In the genomic region with DNA sequence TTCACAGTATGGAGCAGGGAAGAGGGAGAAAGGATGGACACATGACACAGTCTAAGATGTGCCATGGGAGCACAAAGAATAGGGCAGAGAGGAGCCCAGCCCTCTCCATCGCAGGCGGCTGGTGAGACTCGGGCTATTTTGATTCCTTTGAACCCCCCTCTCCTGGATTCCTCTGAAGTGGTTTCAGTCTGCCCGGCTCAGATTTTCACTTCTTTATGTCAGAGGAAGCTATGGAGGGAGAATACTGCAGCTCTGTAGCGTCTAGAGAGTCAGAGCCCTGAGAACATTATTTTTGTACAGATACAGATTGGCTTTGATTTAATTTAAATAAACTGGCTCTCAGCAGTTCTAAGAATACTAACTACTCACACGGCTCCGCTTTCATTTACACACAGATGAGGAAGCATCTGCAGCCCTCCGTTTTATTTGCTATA, we compare ENCODE assay signal across 14 mouse cellular contexts. TPM values are rescaled to one million over a fixed set of nuclear protein-coding genes. Genes with fewer than 3 reads are reported as not detected.
DNase-seq lines count a peak whose midpoint lies in the region; ATAC-seq and TF ChIP-seq lines count a peak whose summit lies in the region.
"Had no signal": no experiment of that assay in that cellular context is flagged by ENCODE, and none has a peak within 500 bp of the region (broad histone marks: within the 10 kb centered on the region; RNA-seq: fewer than 3 reads in every experiment).

No protein-coding gene starts in this region.

- H3K36me3 ChIP-seq in kidney, postnatal 0 days (ENCODE audit: insufficient read depth, low read length), result no peaks in the 10 kb centered on the region
- H3K36me3 ChIP-seq in kidney, embryonic 15.5 days, result no peaks in the 10 kb centered on the region
- H3K36me3 ChIP-seq in forebrain, embryonic 10.5 days (replicated peaks), result no peaks in the 10 kb centered on the region
- H3K36me3 ChIP-seq in hindbrain, embryonic 11.5 days (ENCODE audit: control insufficient read depth, insufficient read depth, low read length), result no peaks in the 10 kb centered on the region
- no peaks in the 10 kb centered on the region for H3K36me3 ChIP-seq in neural tube, embryonic 13.5 days

- no peak for DNase-seq in kidney, postnatal 0 days (ENCODE audit: low spot score)
- DNase-seq in forebrain, embryonic 10.5 days (ENCODE audit: extremely low spot score, low spot score), result no peak
- no peak for DNase-seq in hindbrain, embryonic 11.5 days (ENCODE audit: low spot score)
- DNase-seq in thymus, postnatal 36 days, result no peak
- DNase-seq in layer of hippocampus, postnatal 25 days (ENCODE audit: extremely low spot score in 1 of 2, low spot score in 1 of 2), result no peak
- DNase-seq: cerebellum, adult 11 months; kidney, postnatal 14 days; liver; lung, postnatal 4 days; thymus, postnatal 14 days had no signal

- H3K9ac ChIP-seq in kidney, postnatal 0 days (ENCODE audit: low read depth, low read length), result 0 out of 2 replicates have a peak overlapping the region, but pooled peaks have one; percentile 3
- H3K9ac ChIP-seq in kidney, embryonic 15.5 days, result no peak overlapping the region
- peak overlapping the region; percentile 19; the same call in 1 of the 2 replicates for H3K9ac ChIP-seq in hindbrain, embryonic 11.5 days (ENCODE audit: low read depth, low read length)
- H3K9ac ChIP-seq in neural tube, embryonic 13.5 days, result peak overlapping the region; percentile 50

- 40% methylated on average over 8 of the region's 8 CpGs for WGBS in kidney, postnatal 0 days
- 38% methylated on average over 8 of the region's 8 CpGs for WGBS in kidney, embryonic 15.5 days
- 54% methylated on average over 8 of the region's 8 CpGs for WGBS in forebrain, embryonic 10.5 days
- WGBS in hindbrain, embryonic 11.5 days, result 36% methylated on average over 8 of the region's 8 CpGs
- 17% methylated on average over 8 of the region's 8 CpGs for WGBS in neural tube, embryonic 13.5 days

- H3K27me3 ChIP-seq in kidney, postnatal 0 days (ENCODE audit: insufficient read depth, low read length), result no peaks in the 10 kb centered on the region
- H3K27me3 ChIP-seq in kidney, embryonic 15.5 days, result no peaks in the 10 kb centered on the region
- no peaks in the 10 kb centered on the region for H3K27me3 ChIP-seq in forebrain, embryonic 10.5 days (ENCODE audit: poor library complexity, severe bottlenecking)
- H3K27me3 ChIP-seq in hindbrain, embryonic 11.5 days (ENCODE audit: control insufficient read depth, insufficient read depth, low read length), result no peaks in the 10 kb centered on the region
- no peaks in the 10 kb centered on the region for H3K27me3 ChIP-seq in neural tube, embryonic 13.5 days

- ATAC-seq in kidney, postnatal 0 days (replicated peaks; ENCODE audit: low FRiP score, low read depth), result no peak
- no peak for ATAC-seq in kidney, embryonic 15.5 days (replicated peaks; ENCODE audit: low FRiP score)
- 0 out of 2 replicates have a peak, but pooled peaks have one; percentile 51 for ATAC-seq in hindbrain, embryonic 11.5 days (ENCODE audit: low FRiP score)
- peak; percentile 50 for ATAC-seq in neural tube, embryonic 13.5 days (ENCODE audit: low read depth)

- no peaks in the 10 kb centered on the region for H3K9me3 ChIP-seq in kidney, postnatal 0 days (replicated peaks; ENCODE audit: low read length)
- no peaks in the 10 kb centered on the region for H3K9me3 ChIP-seq in kidney, embryonic 15.5 days (replicated peaks)
- no peaks in the 10 kb centered on the region for H3K9me3 ChIP-seq in forebrain, embryonic 10.5 days
- no peaks in the 10 kb centered on the region for H3K9me3 ChIP-seq in hindbrain, embryonic 11.5 days (ENCODE audit: control insufficient read depth, low read length)
- no peaks in the 10 kb centered on the region for H3K9me3 ChIP-seq in neural tube, embryonic 13.5 days

- no peak for TF ChIP-seq CTCF in kidney, postnatal 0 days (IDR thresholded peaks at IDR 0.05; ENCODE audit: low read depth)

- H3K4me3 ChIP-seq in kidney, postnatal 0 days (replicated peaks; ENCODE audit: low read depth, low read length), result no peak overlapping the region
- H3K4me3 ChIP-seq in kidney, embryonic 15.5 days (replicated peaks), result no peak overlapping the region
- H3K4me3 ChIP-seq in forebrain, embryonic 10.5 days, result no peak overlapping the region
- no peak overlapping the region for H3K4me3 ChIP-seq in hindbrain, embryonic 11.5 days (ENCODE audit: low read depth, low read length)
- H3K4me3 ChIP-seq in neural tube, embryonic 13.5 days, result no peak overlapping the region
- H3K4me3 ChIP-seq: erythroblast, embryonic 14.5 days had no signal

- no peak overlapping the region for H3K4me2 ChIP-seq in kidney, postnatal 0 days (ENCODE audit: low read length)
- H3K4me2 ChIP-seq in kidney, embryonic 15.5 days, result no peak overlapping the region
- peak overlapping the region; percentile 5; the same call in 1 of the 2 replicates for H3K4me2 ChIP-seq in hindbrain, embryonic 11.5 days (replicated peaks; ENCODE audit: low read depth, low read length)
- peak overlapping the region; percentile 43 for H3K4me2 ChIP-seq in neural tube, embryonic 13.5 days

- H3K4me1 ChIP-seq in kidney, postnatal 0 days (replicated peaks; ENCODE audit: insufficient read depth, low read length), result no peaks in the 10 kb centered on the region
- peaks cover 10% of the 10 kb centered on the region; the same call in 1 of the 2 replicates for H3K4me1 ChIP-seq in kidney, embryonic 15.5 days
- peaks cover 51% of the 10 kb centered on the region for H3K4me1 ChIP-seq in forebrain, embryonic 10.5 days
- no peaks in the 10 kb centered on the region; the same call in 1 of the 2 replicates for H3K4me1 ChIP-seq in hindbrain, embryonic 11.5 days (replicated peaks; ENCODE audit: control insufficient read depth, insufficient read depth, low read length)
- peaks cover 47% of the 10 kb centered on the region for H3K4me1 ChIP-seq in neural tube, embryonic 13.5 days (replicated peaks)

- H3K27ac ChIP-seq in kidney, postnatal 0 days, result no peak overlapping the region
- no peak overlapping the region for H3K27ac ChIP-seq in kidney, embryonic 15.5 days
- peak overlapping the region; percentile 40; the same call in 1 of the 2 replicates for H3K27ac ChIP-seq in forebrain, embryonic 10.5 days
- H3K27ac ChIP-seq in hindbrain, embryonic 11.5 days (ENCODE audit: low read depth, low read length), result peak overlapping the region; percentile 69
- H3K27ac ChIP-seq in neural tube, embryonic 13.5 days (replicated peaks), result peak overlapping the region; percentile 85

RNA-seq across cellular contexts. Expression of a gene that starts 25.8 kb away (rescaled TPM):
- polyA plus RNA-seq in kidney, postnatal 0 days (2015; fragmentation: Nextera tagmentation; extraction: Ambion mirVana), result 22.4 and 22.6 TPM in 2 replicates
- polyA plus RNA-seq in kidney, embryonic 15.5 days (2015; fragmentation: Nextera tagmentation; extraction: Ambion mirVana), result 24.5 and 27.8 TPM in 2 replicates
- polyA plus RNA-seq in forebrain, embryonic 10.5 days (2016; fragmentation: Nextera tagmentation; extraction: Ambion mirVana), result 20.9 and 23.7 TPM in 2 replicates
- polyA plus RNA-seq in hindbrain, embryonic 11.5 days (2014; fragmentation: Nextera tagmentation; extraction: Ambion mirVana), result 28.1 and 28.6 TPM in 2 replicates
- 38.3 and 41.3 TPM in 2 replicates for polyA plus RNA-seq in neural tube, embryonic 13.5 days (2015; fragmentation: Nextera tagmentation; extraction: Ambion mirVana)
- total RNA-seq in layer of hippocampus, postnatal 25 days (2021), result 10 to 100 TPM; 64.7 to 66.9 TPM

RNA-seq across cellular contexts. Expression of a gene that starts 25.9 kb away (rescaled TPM):
- polyA plus RNA-seq in kidney, postnatal 0 days (2015; fragmentation: Nextera tagmentation; extraction: Ambion mirVana), result 22.0 and 22.2 TPM in 2 replicates
- polyA plus RNA-seq in kidney, embryonic 15.5 days (2015; fragmentation: Nextera tagmentation; extraction: Ambion mirVana), result 27.1 and 28.2 TPM in 2 replicates
- 36.6 and 36.9 TPM in 2 replicates for polyA plus RNA-seq in forebrain, embryonic 10.5 days (2016; fragmentation: Nextera tagmentation; extraction: Ambion mirVana)
- polyA plus RNA-seq in hindbrain, embryonic 11.5 days (2014; fragmentation: Nextera tagmentation; extraction: Ambion mirVana), result 24.5 and 27.0 TPM in 2 replicates
- 85.3 and 86.7 TPM in 2 replicates for polyA plus RNA-seq in neural tube, embryonic 13.5 days (2015; fragmentation: Nextera tagmentation; extraction: Ambion mirVana)
- 1,000 to 10,000 TPM; 1,823 to 1,918 TPM for total RNA-seq in layer of hippocampus, postnatal 25 days (2021)

RNA-seq across cellular contexts. Expression of a gene that starts 43.1 kb away (rescaled TPM):
- polyA plus RNA-seq in kidney, postnatal 0 days (2015; fragmentation: Nextera tagmentation; extraction: Ambion mirVana), result not detected in 2 replicates
- polyA plus RNA-seq in kidney, embryonic 15.5 days (2015; fragmentation: Nextera tagmentation; extraction: Ambion mirVana), result not detected in 2 replicates
- 0.06 TPM in 1 of 2 replicates, not detected in the other for polyA plus RNA-seq in forebrain, embryonic 10.5 days (2016; fragmentation: Nextera tagmentation; extraction: Ambion mirVana)
- polyA plus RNA-seq in hindbrain, embryonic 11.5 days (2014; fragmentation: Nextera tagmentation; extraction: Ambion mirVana), result 0.95 and 0.99 TPM in 2 replicates
- 0.18 TPM in 1 of 2 replicates, not detected in the other for polyA plus RNA-seq in neural tube, embryonic 13.5 days (2015; fragmentation: Nextera tagmentation; extraction: Ambion mirVana)
- not detected for total RNA-seq in layer of hippocampus, postnatal 25 days (2021)
- total RNA-seq: neutrophil, adult 5-6 weeks had no signal
- polyA plus RNA-seq: erythroblast, embryonic 14.5 days had no signal

Comparison
In these comparisons a context has a peak if more than half of its experiments do, and no peak if none do; other contexts are left out.
1. ATAC-seq: peak in hindbrain, embryonic 11.5 days (single experiment) and neural tube, embryonic 13.5 days (single experiment); none in kidney, postnatal 0 days (single experiment) and kidney, embryonic 15.5 days (single experiment).
2. H3K27ac ChIP-seq: peak in forebrain, embryonic 10.5 days (single experiment), hindbrain, embryonic 11.5 days (single experiment) and neural tube, embryonic 13.5 days (single experiment); none in kidney, postnatal 0 days (single experiment) and kidney, embryonic 15.5 days (single experiment).
3. H3K4me2 ChIP-seq: peak in hindbrain, embryonic 11.5 days (single experiment) and neural tube, embryonic 13.5 days (single experiment); none in kidney, postnatal 0 days (single experiment) and kidney, embryonic 15.5 days (single experiment).